Mouse (Mus musculus): Measurements from ENCODE around the gene Ushbp1.

DNA sequence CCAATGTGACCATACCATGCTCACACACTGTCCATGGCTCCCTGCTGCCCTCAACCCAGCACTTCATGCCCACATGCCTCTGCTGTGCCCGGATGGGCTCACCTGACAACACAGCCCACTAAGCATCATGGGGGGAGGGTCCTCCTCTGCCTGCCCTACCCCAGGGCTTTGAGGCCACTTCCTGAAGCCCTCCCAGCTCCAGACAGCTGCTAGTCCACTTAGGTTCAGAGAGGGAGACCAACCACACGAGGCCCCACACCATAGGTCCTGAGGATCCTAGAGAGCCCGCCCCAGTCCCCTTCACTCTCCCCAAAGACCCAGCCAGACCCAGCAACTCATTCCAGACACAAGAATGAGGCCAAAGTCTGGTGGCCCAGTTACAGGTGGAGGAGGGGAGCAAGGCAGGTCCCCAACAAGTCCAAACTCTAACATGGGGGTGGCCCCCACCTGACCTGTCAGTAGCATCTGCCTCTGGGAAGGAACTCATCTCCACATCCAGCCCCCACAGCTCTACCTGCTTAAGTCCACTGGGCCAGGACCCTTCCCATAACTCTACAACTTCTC is 16.0 kb downstream of the Ushbp1 start:
- TF ChIP-seq POLR2A (IDR thresholded peaks at IDR 0.05; ENCODE audit: insufficient read depth, low read depth, low read length) = no peak
- no peak for TF ChIP-seq CTCF (IDR thresholded peaks at IDR 0.05; ENCODE audit: insufficient read depth, low read depth, low read length)

Data from olfactory bulb, adult 2 months (tissue).